Mouse (Mus musculus) megakaryocyte, embryonic 14.5 days (primary cell): ENCODE measurements around the gene Gm15140. TPM values are rescaled to one million over a fixed set of nuclear protein-coding genes. Genes with fewer than 3 reads are reported as not detected.
"Not testable (repeated sequence)": the region's sequence is repeated elsewhere in the genome, so short reads cannot be mapped to it uniquely, and the experiment has no call there.

ENCODE experiments used
- H3K27me3 ChIP-seq: replicated peaks from 2 replicates; pipeline ENCODE3; 2012; ENCODE audit warnings: inconsistent platforms
- H3K36me3 ChIP-seq: replicated peaks from 2 replicates; pipeline ENCODE3; 2012; ENCODE audit warnings: low read length, inconsistent platforms, mixed read lengths
- H3K4me1 ChIP-seq: 2 replicates; pipeline ENCODE4 v1.6.1; 2012; ENCODE audit warnings: inconsistent platforms
- H3K4me3 ChIP-seq: replicated peaks from 2 replicates; pipeline ENCODE3; 2012; ENCODE audit warnings: moderate library complexity, mild to moderate bottlenecking, inconsistent platforms
- H3K9me3 ChIP-seq: 2 replicates; pipeline ENCODE4 v1.6.1; 2012; ENCODE audit warnings: inconsistent platforms
- polyA plus RNA-seq: library from polyadenylated mRNA; stranded (reverse); fragments of >175 nt; gene quantifications from 2 replicates; pipeline ENCODE4 v1.2.3, GENCODE M21; 2012; ENCODE audit warnings: low replicate concordance; ENCODE audit not compliant: insufficient read depth

Gene Gm15140
- not detected in 2 replicates for polyA plus RNA-seq

- not testable (repeated sequence) for H3K9me3 ChIP-seq, H3K36me3 ChIP-seq, H3K4me1 ChIP-seq, H3K27me3 ChIP-seq, H3K4me3 ChIP-seq
These were observed at the start of gene Gm15140 for GRCm38 (mm10) chrX:154120585-154120984. Gene Gm15140 (minus strand): TSS chrX:154120685.

Other genes starting within 250 kb of the Gm15140 start
- gene Samt1, start 108.0 kb downstream of the Gm15140 start, polyA plus RNA-seq, result not detected in 2 replicates
- gene 4921511M17Rik, start 86.9 kb downstream of the Gm15140 start, polyA plus RNA-seq, result not detected in 2 replicates
- gene Gm10057, start 65.6 kb downstream of the Gm15140 start, polyA plus RNA-seq, result not detected in 2 replicates
- not detected in 2 replicates for gene 4930524N10Rik, start 222.7 kb upstream of the Gm15140 start, polyA plus RNA-seq